In genomic region chr7:45650484-45650883, GRCm38 (mm10) we compare ENCODE assay signal across 9 mouse cellular contexts. TPM values are rescaled to one million over a fixed set of nuclear protein-coding genes. Genes with fewer than 3 reads are reported as not detected.
"Had no signal": no experiment of that assay in that cellular context is flagged by ENCODE, and none has a peak within 500 bp of the region (broad histone marks: within the 10 kb centered on the region; RNA-seq: fewer than 3 reads in every experiment).

No protein-coding gene starts in this region.

RNA-seq across cellular contexts. Expression of gene Mamstr, which starts 10.7 kb away (rescaled TPM):
- polyA plus RNA-seq: macrophage had no signal

RNA-seq across cellular contexts. Expression of gene Fut2, which starts 15.7 kb away (rescaled TPM):
- total RNA-seq: megakaryocyte progenitor cell, adult 5-6 weeks; midbrain, postnatal 0 days; monocyte, adult 5-6 weeks had no signal
- polyA plus RNA-seq: liver, postnatal 0 days; macrophage; midbrain, embryonic 11.5 days had no signal

RNA-seq across cellular contexts. Expression of gene Izumo1, which starts 28.9 kb away (rescaled TPM):
- total RNA-seq: monocyte, adult 5-6 weeks had no signal
- polyA plus RNA-seq: macrophage; midbrain, embryonic 15.5 days; midbrain, postnatal 0 days; neural tube, embryonic 11.5 days; neural tube, embryonic 15.5 days had no signal

RNA-seq across cellular contexts. Expression of gene Ntn5, which starts 33.3 kb away (rescaled TPM):
- total RNA-seq: megakaryocyte progenitor cell, adult 5-6 weeks; monocyte, adult 5-6 weeks had no signal
- polyA plus RNA-seq: liver, postnatal 0 days; macrophage; midbrain, embryonic 11.5 days had no signal
